Mouse (Mus musculus) brain, embryonic 14.5 days (tissue): ENCODE results near the gene Cdkl4. TPM values are rescaled to one million over a fixed set of nuclear protein-coding genes. Genes with fewer than 3 reads are reported as not detected.

Experiments
- DNase-seq: peaks from one replicate; pipeline ENCODE4 v3.0.0-alpha.2; 2011; ENCODE audit warnings: low read depth
- CTCF ChIP-seq: fragments of 200-500 bp; IDR thresholded peaks from 2 replicates; pipeline ENCODE4 v1.5.1; 2012; ENCODE audit warnings: inconsistent platforms, mild to moderate bottlenecking, moderate library complexity, borderline replicate concordance; ENCODE audit not compliant: insufficient read depth, insufficient read length; ENCODE audit errors: extremely low read depth
- POLR2A ChIP-seq: fragments of 200-500 bp; IDR thresholded peaks from 2 replicates; pipeline ENCODE4 v1.6.1; 2012; ENCODE audit warnings: mild to moderate bottlenecking, inconsistent platforms, borderline replicate concordance; ENCODE audit not compliant: poor library complexity, insufficient read depth, insufficient read length, severe bottlenecking; ENCODE audit errors: extremely low read depth
- polyA plus RNA-seq: library from polyadenylated mRNA; depleted of rRNA; stranded (reverse); fragments of >200 nt; gene quantifications from 2 replicates; pipeline ENCODE4 v1.2.3, GENCODE M21; 2012; rRNA removed

The Cdkl4 gene
- polyA plus RNA-seq, 1 experiment, result 3.3 TPM

DNA sequence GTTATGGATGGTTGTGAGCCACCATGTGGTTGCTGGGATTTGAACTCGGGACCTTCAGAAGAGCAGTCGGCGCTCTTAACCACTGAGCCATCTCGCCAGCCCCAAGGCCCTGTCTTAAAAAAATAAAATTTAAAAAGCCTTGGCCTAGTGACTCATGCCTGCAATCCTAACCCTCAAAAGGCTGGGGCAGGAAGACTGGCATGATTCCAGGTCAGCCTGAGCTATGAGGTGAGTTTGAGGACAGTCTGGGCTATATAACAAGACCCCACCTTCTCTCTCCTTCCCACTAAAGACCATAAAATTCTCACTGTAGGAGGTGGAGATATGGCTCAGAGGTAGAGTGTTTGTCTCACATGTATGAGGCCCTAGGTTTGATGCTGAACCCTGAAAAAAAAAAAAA lies 85.3 kb downstream of the Cdkl4 start:
- DNase-seq, result no peak
- TF ChIP-seq CTCF (no peak), POLR2A (no peak)

GRCm38 (mm10) chr17:80490166-80490565 lies 87.4 kb downstream of the Cdkl4 start:
- DNase-seq, result peak; percentile 18
- TF ChIP-seq POLR2A (no peak), CTCF (no peak)

GRCm38 (mm10) chr17:80488918-80489317 lies 88.7 kb downstream of the Cdkl4 start:
- peak; percentile 52 for DNase-seq
- no peak for TF ChIP-seq CTCF
- TF ChIP-seq POLR2A, result no peak

DNA sequence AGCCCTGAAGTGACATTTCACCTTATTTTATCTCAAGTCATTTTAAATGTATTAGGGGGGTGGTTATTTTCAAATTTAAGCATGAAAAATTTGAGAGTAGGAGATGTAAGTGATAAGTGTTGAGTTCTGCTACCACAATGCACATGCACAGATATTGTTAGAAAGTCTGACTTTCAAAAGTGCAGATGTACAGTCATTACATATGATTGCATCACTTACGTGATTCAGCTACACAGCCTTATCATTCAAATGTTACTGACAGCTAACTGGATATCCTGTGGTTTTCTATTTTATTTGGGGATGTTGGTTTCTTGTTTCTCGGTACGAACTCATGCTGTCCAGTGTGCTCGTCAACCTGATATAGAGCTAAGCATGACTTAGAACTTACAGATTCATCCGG lies 92.5 kb downstream of the Cdkl4 start:
- TF ChIP-seq CTCF, result no peak
- no peak for DNase-seq

DNA sequence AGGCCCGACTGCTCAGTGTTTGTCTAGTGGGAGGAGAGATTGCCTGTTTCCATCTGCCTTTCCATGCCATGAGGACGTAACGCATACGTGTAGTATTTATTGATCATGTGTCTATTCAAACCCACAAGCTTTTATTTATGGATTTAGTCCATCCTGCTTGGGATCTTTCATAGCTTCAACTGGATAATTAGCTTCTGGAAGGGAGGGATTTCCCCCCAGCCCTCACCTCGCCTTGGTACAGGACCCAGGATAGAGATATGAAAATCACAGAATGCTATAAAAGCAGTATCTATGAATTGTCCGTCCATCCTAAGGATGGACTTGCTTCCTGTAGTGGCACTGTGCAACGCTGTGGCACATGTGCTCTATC lies 96.8 kb downstream of the Cdkl4 start:
- TF ChIP-seq CTCF (no peak), POLR2A (no peak)
- DNase-seq, result no peak

DNA sequence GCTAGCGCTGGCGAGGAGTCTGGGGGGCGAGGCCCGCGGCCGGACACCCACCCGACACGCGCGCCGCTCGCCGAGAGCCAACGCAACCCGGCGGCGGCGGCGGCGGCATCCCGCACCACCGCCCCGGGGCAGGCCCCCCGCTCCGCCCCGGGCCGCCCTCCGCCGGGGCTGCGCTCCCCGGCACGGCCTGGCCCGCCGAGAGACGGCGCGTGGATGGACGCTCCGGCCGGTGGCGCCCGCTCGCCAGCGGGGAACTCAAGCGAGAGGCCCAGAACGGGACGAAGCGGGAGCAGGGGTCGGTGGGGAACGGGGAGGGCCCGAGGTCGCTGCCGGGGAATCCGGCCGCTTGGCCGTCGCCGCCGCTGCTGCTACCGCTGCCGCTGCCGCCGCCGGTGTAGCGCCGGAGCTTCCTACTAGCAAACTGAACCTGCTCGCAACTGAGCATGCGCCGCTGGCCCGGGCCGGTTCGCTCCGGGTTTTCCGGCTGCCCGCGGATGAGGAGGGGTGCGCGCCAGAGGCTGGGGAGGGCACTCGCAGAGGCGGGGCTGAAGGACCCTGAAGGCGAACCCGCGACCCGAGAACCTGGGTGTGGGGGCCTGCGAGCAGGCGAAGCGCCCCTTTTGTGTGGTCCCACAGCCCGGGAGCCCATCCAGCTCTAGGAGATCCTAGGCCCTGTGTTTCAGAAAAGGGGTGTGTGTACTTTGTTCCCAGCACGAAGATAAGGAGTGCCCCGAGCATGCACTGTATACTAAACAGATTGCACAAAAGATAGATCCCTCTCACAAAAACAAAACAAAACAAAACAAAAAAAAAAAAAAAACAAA lies 97.4 kb downstream of the Cdkl4 start, which contains the start of gene Sos1:
Gene Sos1 (minus strand): TSS at position 423 of the 824 bp plus-strand sequence.
- DNase-seq, result peak; percentile 98
- no peak for TF ChIP-seq CTCF
- TF ChIP-seq POLR2A, result peak; percentile 68

- TF ChIP-seq POLR2A (no peak), CTCF (no peak)
- peak; percentile 74 for DNase-seq
These were observed 98.2 kb downstream of the Cdkl4 start for GRCm38 (mm10) chr17:80479295-80480030.

DNA sequence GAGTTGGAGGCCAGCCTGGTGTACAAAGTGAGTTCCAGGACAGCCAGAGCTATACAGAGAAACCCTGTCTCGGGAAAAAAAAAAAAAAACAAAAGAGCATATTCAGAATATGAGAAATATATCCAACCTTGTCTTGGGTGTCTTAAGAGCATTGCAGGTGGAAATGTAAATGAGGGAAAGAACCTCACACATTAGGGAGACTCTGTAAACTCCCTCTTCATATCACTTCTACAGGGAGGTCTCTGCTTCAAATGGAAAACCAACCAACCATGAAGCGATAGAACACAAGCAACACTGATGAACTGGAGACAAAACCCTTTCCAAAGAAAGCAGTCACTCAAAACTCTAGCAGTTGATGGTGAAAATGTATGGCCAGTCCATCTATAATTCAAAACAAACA lies 99.9 kb downstream of the Cdkl4 start:
- no peak for DNase-seq
- no peak for TF ChIP-seq CTCF
- no peak for TF ChIP-seq POLR2A

DNA sequence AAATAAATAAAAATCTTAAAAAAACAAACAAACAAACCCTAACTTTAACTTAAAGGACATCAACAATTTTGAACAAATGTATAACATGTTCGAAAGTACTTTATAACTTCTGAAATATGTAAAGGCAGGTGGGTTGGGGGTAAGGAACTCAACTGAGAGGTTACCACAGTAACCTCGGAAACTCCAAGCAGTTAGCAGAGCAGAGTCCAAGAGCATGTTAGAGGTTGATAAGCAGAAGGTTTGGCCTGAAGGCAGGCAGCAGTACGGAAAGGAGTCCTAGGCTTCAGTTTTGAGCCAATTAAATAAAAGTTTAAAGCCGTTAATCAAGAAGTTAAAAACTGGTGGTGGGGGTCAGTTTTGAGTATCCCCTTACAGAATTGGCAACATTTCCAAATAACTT lies 101.1 kb downstream of the Cdkl4 start:
- no peak for TF ChIP-seq CTCF
- no peak for DNase-seq

Other genes starting within 250 kb of the Cdkl4 start
- 0.93 and 2.3 TPM in 2 replicates for gene Gm10190, start 204.3 kb downstream of the Cdkl4 start, polyA plus RNA-seq
- 11.9 and 21.9 TPM in 2 replicates for gene Sos1, start 97.4 kb downstream of the Cdkl4 start, polyA plus RNA-seq
- 49.8 and 55.3 TPM in 2 replicates for gene Map4k3, start 150.7 kb upstream of the Cdkl4 start, polyA plus RNA-seq